ENCODE assay signal across 19 mouse cellular contexts in genomic region chr9:115075191-115075590, GRCm38 (mm10).
DNase-seq lines count a peak whose midpoint lies in the region; TF ChIP-seq lines count a peak whose summit lies in the region.
"Had no signal": no experiment of that assay in that cellular context is flagged by ENCODE, and none has a peak within 500 bp of the region (broad histone marks: within the 10 kb centered on the region; RNA-seq: fewer than 3 reads in every experiment).

No protein-coding gene starts in this region.

- no peaks in the 10 kb centered on the region for H3K36me3 ChIP-seq in heart, adult 2 months (ENCODE audit: control insufficient read depth, insufficient read depth, low read length)
- H3K36me3 ChIP-seq in testis, adult 2 months (ENCODE audit: control insufficient read depth, insufficient read depth, low read length) = no peaks in the 10 kb centered on the region
- H3K36me3 ChIP-seq: embryonic facial prominence, embryonic 12.5 days; forebrain, embryonic 15.5 days; hindbrain, embryonic 13.5 days had no signal

- no peak overlapping the region for H3K9ac ChIP-seq in heart, adult 2 months (ENCODE audit: low read depth, low read length)
- H3K9ac ChIP-seq: embryonic facial prominence, embryonic 12.5 days; forebrain, embryonic 15.5 days; hindbrain, embryonic 13.5 days had no signal

- H3K79me2 ChIP-seq in heart, adult 2 months (replicated peaks; ENCODE audit: control insufficient read depth, insufficient read depth, low read length) = no peaks in the 10 kb centered on the region

- no peak overlapping the region for H3K4me3 ChIP-seq in heart, adult 2 months
- no peak overlapping the region for H3K4me3 ChIP-seq in left cerebral cortex, adult 2 months
- no peak overlapping the region for H3K4me3 ChIP-seq in testis, adult 2 months (ENCODE audit: control insufficient read depth, low read depth, low read length)
- H3K4me3 ChIP-seq: embryonic facial prominence, embryonic 12.5 days; forebrain, embryonic 15.5 days; heart, embryonic 10.5 days; hindbrain, embryonic 13.5 days had no signal

- TF ChIP-seq POLR2A in heart, adult 2 months (IDR thresholded peaks at IDR 0.05; ENCODE audit: insufficient read depth, low read depth, low read length) = no peak
- no peak for TF ChIP-seq POLR2A in testis, adult 2 months (IDR thresholded peaks at IDR 0.05; ENCODE audit: control insufficient read depth, low read depth, low read length)

- no peaks in the 10 kb centered on the region for H3K4me1 ChIP-seq in heart, adult 2 months (ENCODE audit: control insufficient read depth, insufficient read depth, low read length)
- no peaks in the 10 kb centered on the region for H3K4me1 ChIP-seq in testis, adult 2 months (ENCODE audit: control insufficient read depth, insufficient read depth, low read length)
- H3K4me1 ChIP-seq: embryonic facial prominence, embryonic 12.5 days; forebrain, embryonic 15.5 days; heart, embryonic 10.5 days; hindbrain, embryonic 13.5 days had no signal

- TF ChIP-seq EP300 in heart, adult 2 months (IDR thresholded peaks at IDR 0.05; ENCODE audit: insufficient read depth, low read depth, low read length) = no peak

- DNase-seq in heart, adult 2 months = no peak
- DNase-seq in heart, postnatal 4 days = no peak
- no peak for DNase-seq in left cerebral cortex, adult 2 months (ENCODE audit: extremely low spot score in 1 of 2, low spot score in 2 of 2)
- no peak for DNase-seq in left cerebral cortex, postnatal 4 days
- DNase-seq in testis, postnatal 14 days (ENCODE audit: low spot score) = no peak
- no peak for DNase-seq in embryo, embryonic 11 days
- no peak for DNase-seq in kidney, postnatal 10 days
- DNase-seq: adrenal gland, postnatal 10 days; cerebellum, adult 11 months; cerebellum, adult 8-10 months; cerebellum, postnatal 14 days; gastrocnemius, postnatal 14 days; heart, adult 11 months; heart, postnatal 10 days had no signal

- no peaks in the 10 kb centered on the region for H3K27me3 ChIP-seq in heart, adult 2 months (ENCODE audit: control insufficient read depth, insufficient read depth, low read length)
- H3K27me3 ChIP-seq in testis, adult 2 months (ENCODE audit: control insufficient read depth, insufficient read depth, low read length) = no peaks in the 10 kb centered on the region
- H3K27me3 ChIP-seq: embryonic facial prominence, embryonic 12.5 days; forebrain, embryonic 15.5 days; hindbrain, embryonic 13.5 days had no signal

- WGBS in heart, adult 2 months = 72% methylated on average over 4 of the region's 4 CpGs

- 0 out of 2 replicates have a peak, but pooled peaks have one; percentile 21 for TF ChIP-seq CTCF in heart, adult 2 months (IDR thresholded peaks at IDR 0.05)
- peak; percentile 20; the same call in 1 of the 2 replicates for TF ChIP-seq CTCF in left cerebral cortex, adult 2 months (IDR thresholded peaks at IDR 0.05)
- peak; percentile 11; the same call in 1 of the 2 replicates for TF ChIP-seq CTCF in testis, adult 2 months (IDR thresholded peaks at IDR 0.05; ENCODE audit: control insufficient read depth, insufficient read depth, insufficient replicate concordance, low read depth, low read length)

- no peak overlapping the region for H3K27ac ChIP-seq in heart, adult 2 months
- no peak overlapping the region for H3K27ac ChIP-seq in left cerebral cortex, adult 2 months
- no peak overlapping the region for H3K27ac ChIP-seq in testis, adult 2 months (ENCODE audit: control insufficient read depth, insufficient read depth, low read depth, low read length)
- H3K27ac ChIP-seq: embryonic facial prominence, embryonic 12.5 days; forebrain, embryonic 15.5 days; heart, embryonic 10.5 days; hindbrain, embryonic 13.5 days had no signal

- intact Hi-C loops in heart, adult 2 months (cut with DNase I) = no loop called here
- intact Hi-C loops in left cerebral cortex, adult 2 months (cut with DNase I) = no loop called here
- intact Hi-C loops in left cerebral cortex, postnatal 4 days (cut with DNase I) = no loop called here
